Mouse (Mus musculus): ENCODE measurements around the gene Mroh2a.

GRCm38 (mm10) chr1:88260604-88261377 is 34.0 kb downstream of the Mroh2a start:
- TF ChIP-seq CHD2 (IDR thresholded peaks at IDR 0.05; ENCODE audit: low read depth, low read length) (no peak), MAFK (IDR thresholded peaks at IDR 0.05; ENCODE audit: insufficient read depth, low read depth, low read length) (no peak)

All from ES-E14 (cell line).